Mouse (Mus musculus) testis, adult 2 months (tissue): ENCODE data around the gene Slc7a8.

Experiments
- CTCF ChIP-seq: fragments of 200-500 bp; IDR thresholded peaks from 2 replicates; pipeline ENCODE4 v1.5.1; 2012; ENCODE audit warnings: low read depth, mild to moderate bottlenecking, inconsistent platforms, low read length, moderate library complexity; ENCODE audit not compliant: control insufficient read depth, insufficient read depth, insufficient replicate concordance
- POLR2A ChIP-seq: fragments of 200-500 bp; IDR thresholded peaks from 2 replicates; pipeline ENCODE4 v1.6.1; 2012; ENCODE audit warnings: low read depth, mild to moderate bottlenecking, inconsistent platforms, low read length, moderate library complexity; ENCODE audit not compliant: control insufficient read depth

DNA sequence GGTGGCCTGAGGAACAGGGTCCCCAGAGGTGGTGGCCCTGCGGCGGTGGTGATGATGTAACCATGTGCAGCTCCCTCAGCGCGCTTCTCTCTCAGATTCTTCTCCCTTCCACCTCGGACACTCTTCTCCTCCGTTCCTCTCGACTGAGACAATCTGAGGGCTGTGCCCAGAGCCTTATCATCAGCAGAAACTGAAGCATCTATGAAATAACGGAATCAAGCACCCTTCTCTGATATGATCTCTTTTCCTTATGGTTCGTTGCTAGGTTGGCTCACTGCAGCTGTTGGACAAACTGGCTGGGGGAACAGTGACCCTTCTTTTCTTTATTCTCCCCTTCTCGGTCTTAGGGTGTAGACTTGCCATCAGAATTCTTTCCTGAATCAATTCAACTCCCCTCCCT is 78.5 kb downstream of the Slc7a8 start:
- TF ChIP-seq POLR2A, result no peak
- no peak for TF ChIP-seq CTCF
